Mouse (Mus musculus) B cell, adult 67 days (primary cell): ENCODE results near the gene Wdcp. TPM values are rescaled to one million over a fixed set of nuclear protein-coding genes. Genes with fewer than 3 reads are reported as not detected.

Experiments
- total RNA-seq, 2 experiments: library from RNA; stranded (reverse); gene quantifications; 4 replicates each; pipeline ENCODE4 v1.2.4; 2023

The Wdcp gene
- total RNA-seq: 10 to 100 TPM; 15.7 to 19.4 TPM

GRCm38 (mm10) chr12:4842890-4843597, at the start of gene Wdcp:
TSS of gene Wdcp (plus strand) at chr12:4843303.

GRCm38 (mm10) chr12:4817361-4818101, 25.6 kb upstream of the Wdcp start, which contains the start of gene Sf3b6:
TSS of gene Sf3b6 (plus strand) at chr12:4817544.

GRCm38 (mm10) chr12:4841392-4841887, 1.7 kb upstream of the Wdcp start, which contains the start of gene Fkbp1b:
TSS of gene Fkbp1b (minus strand) at chr12:4841591.

GRCm38 (mm10) chr12:4874161-4874927, 31.2 kb downstream of the Wdcp start, which contains the start of gene Mfsd2b:
TSS of gene Mfsd2b (minus strand) at chr12:4874359.

GRCm38 (mm10) chr12:4906951-4907906, 64.1 kb downstream of the Wdcp start, which contains the start of gene Ubxn2a:
TSS of gene Ubxn2a (minus strand) at chr12:4907705.

Other genes with a start within 250 kb of the Wdcp start
- gene Fam228a, start 104.9 kb upstream of the Wdcp start, total RNA-seq: under 1 TPM in 1 of 2 experiments, not detected in 1; 0.35 TPM
- 1 to 10 TPM; 1.1 to 3.3 TPM for gene Pfn4, start 74.3 kb upstream of the Wdcp start, total RNA-seq
- gene Fam228b, start 74.0 kb upstream of the Wdcp start, total RNA-seq: 1 to 10 TPM; 6.5 to 6.7 TPM
- gene Sf3b6, start 25.8 kb upstream of the Wdcp start, total RNA-seq: 100 to 1,000 TPM; 138 to 152 TPM
- gene Fkbp1b, start 1.7 kb upstream of the Wdcp start, total RNA-seq: not detected
- gene Mfsd2b, start 31.1 kb downstream of the Wdcp start, total RNA-seq: 1 to 10 TPM; 2.3 to 2.8 TPM
- gene Ubxn2a, start 64.4 kb downstream of the Wdcp start, total RNA-seq: 10 to 100 TPM; 27.6 to 30.1 TPM
- 10 to 100 TPM; 86.1 to 87.4 TPM for gene Atad2b, start 74.0 kb downstream of the Wdcp start, total RNA-seq